Mouse (Mus musculus): ENCODE results near the gene Nsf.

The Nsf gene

DNA sequence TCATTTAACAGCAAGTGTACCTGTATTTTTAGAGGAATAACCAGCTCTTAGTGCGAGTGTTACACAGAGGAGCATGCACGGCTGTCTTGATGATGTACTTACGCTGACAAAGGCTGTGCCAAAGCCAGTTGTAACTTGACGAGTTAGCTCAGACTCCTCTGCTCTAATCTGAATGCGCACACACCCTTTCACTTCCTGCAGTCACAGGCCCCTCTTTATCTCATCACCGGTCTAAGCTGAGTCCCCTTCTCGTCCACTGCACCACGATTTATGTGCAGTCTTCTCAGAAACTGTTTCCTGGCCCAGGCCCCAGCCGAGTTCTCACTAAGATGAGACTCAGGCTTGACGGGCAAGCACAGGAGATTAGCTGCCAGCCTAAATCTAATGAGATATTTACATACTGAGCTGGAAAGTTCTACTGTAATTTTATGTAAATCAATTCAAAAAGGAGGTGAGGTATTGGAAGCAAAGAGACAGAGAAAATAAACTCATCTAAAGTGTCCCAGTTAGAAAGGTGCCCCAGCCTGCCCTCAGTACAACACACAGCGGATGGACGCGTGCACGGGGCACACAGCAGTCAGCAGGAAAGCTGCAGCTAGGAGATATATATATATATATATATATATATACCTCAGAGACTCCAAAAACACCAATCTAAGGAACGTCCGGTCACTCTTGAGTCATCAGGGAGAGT, 101.1 kb downstream of the Nsf start:
- in situ Hi-C loops (cut with MboI, MseI) = no loop called here

DNA sequence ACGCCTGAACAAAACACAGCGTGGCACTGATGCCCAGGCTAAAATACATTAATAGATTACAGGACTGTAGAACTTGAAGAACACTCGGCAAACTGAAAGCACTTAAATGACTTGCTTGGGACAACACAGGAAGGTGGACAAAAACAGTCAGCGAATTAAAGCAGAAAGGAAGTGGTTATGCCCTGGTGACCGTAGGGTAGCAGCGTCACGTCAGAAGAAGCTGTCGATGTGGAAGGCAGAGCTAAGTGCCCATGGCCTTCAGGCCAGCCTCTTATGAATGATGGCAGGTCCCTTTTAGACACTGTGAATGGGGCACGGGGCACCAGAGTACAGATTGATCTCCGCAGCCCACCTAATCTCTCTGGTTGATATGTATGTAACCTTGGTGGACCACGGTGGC, 105.6 kb downstream of the Nsf start:
- in situ Hi-C loops (cut with MboI, MseI) = no loop called here

DNA sequence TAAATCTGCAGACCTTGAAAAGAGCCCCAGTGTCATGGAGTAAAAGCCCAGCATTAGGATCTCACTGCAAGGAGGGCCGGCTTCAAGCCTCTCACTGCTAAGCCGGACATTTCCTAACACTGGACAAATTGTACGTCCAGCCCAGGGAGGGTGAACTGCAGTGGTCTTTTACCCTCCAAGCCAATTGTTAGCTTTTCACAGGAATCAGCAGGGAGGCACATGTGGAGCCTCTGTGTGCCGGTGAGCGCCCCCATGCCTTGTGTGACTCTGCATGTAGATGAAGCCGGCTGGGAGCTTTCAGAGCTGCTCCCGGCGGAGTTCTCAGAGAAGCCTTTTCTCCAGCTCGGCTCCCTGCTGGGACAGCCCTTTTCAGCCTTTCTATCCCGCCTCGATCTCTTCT, 113.0 kb downstream of the Nsf start:
- in situ Hi-C loops (cut with MboI, MseI) = no loop called here

DNA sequence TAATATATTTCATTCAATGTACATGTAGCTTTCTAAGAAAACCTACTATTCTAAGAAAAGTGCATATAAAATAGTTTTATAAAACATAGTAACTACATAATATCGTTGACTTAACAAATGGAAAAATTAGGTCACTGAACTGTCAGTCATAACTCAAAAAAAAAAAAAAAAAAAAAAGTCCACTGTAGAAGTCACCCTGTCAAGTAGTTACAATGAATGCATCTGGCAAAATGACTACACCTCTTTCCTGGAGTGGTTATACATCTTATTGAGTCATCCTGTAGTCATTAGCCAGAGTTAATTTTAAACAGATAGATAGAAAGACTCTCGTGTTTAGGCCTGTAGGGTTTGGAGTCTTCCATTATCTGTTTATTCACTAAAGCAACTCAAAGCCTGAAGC, 114.9 kb downstream of the Nsf start:
- in situ Hi-C loops (cut with MboI, MseI) = no loop called here

DNA sequence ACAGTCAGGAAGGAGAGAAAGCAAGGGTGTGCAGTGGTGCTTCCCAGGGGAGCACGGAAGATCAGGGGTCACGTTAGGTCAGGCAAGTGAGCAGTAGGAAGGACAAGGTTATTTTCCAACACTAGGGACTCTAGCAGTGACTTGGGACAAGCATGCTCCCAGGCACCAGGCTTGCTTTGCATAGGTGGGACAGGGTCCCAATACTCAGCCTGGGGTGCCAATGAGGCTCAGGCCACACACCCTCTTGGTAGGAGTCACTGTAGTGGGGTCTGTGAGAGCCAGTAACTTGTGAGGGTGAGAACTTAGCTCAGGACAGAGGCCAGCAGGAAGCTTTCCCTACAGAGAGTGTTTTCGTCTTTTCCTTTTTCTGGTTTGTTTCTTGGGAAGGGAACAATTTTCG, 121.5 kb downstream of the Nsf start:
- in situ Hi-C loops (cut with MboI, MseI) = no loop called here

DNA sequence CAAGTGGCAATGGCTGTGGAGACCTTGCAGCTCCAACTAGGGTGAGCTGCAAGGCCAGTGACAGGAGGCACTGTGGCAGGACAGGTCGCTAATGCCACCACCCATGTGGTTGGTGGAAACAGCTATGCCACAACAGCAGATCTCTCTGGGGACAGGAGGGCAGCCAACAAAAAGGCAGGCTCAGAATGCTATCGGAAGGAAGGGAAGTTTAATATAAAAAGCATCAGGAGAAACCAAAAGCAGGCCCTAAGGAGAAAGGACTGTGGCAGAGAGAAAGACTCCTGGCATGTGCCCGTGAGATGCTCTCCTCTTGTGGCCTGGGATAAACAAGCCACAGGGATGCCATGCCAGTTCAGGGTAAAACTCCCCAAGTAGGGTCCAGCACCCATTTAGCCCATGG, 122.1 kb downstream of the Nsf start:
- in situ Hi-C loops (cut with MboI, MseI) = no loop called here

DNA sequence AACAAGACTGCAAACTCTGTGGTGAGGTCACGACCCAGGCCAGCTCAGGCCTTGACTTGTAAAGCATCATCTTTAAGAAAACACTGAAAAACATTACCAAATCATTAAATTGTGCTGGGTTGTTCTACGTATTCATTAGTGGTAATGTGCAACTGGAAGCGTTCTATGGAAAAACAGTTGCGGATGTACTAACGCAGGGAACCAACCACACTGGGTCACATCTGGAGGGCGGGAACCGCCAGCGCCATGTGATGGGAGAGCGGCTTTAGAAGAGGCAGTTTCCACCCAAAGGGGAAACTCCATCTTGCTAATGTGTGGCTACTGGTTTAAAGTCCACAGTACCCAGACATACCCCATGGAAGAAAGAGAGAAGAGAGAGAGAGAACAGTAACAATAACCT, 123.4 kb downstream of the Nsf start:
- in situ Hi-C loops (cut with MboI, MseI) = no loop called here

DNA sequence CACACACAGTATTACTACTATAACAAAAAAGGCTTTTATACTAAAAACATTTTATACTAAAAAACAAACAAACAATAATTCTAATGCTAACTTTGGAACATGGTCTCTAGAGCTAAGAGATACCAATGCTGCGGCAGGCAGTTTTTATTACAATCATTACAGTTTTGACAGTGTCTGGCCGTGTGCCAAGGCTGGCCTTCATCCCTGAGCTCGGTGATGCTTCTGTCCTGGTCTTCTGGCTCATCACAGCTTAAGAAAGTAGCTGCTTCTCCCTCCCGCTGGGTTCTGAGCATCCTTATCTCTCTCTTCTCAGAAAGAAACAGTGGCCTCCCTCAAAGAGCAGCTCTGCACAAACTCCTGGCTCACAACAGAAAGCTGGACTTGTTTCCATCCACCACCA, 123.9 kb downstream of the Nsf start:
- in situ Hi-C loops (cut with MboI, MseI) = no loop called here

DNA sequence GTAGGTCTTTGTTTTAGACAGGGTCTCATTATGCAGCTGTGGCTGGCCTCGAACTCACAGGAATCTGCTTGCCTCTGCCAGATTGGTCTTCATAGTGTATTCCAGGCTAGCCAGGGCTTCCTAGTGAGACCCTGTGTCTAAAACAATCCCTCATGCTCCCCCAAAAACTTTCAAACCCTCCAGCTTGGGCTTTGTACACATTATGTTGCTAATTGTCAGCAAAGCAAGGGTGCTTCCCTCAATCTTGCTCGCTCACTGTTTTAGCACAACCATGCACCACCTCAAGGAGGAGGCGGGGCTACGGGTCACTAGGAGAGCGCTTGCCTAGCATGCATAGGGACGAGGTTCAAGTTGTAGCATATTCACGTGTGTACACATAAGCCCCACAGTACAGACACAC, 125.0 kb downstream of the Nsf start:
- in situ Hi-C loops (cut with MboI, MseI) = no loop called here

DNA sequence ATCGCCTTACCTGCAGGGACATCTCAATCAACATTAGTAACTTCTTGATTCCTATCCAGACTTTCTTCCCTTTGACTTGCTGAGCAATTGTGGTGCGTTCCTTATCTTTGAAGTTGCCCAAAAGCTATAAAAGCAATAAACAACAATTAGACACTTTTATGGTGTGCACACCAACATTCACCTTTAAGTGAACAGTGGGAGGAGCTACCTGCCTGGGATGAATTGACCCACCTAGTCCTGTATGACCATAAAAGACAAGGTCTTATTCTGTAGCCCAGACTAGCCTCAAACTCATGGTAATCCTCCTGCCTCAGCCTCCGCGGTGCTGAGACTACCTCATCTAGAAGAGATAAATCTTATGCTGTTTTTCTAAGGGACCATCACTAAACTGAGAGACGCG, 126.7 kb downstream of the Nsf start:
- in situ Hi-C loops (cut with MboI, MseI) = no loop called here

DNA sequence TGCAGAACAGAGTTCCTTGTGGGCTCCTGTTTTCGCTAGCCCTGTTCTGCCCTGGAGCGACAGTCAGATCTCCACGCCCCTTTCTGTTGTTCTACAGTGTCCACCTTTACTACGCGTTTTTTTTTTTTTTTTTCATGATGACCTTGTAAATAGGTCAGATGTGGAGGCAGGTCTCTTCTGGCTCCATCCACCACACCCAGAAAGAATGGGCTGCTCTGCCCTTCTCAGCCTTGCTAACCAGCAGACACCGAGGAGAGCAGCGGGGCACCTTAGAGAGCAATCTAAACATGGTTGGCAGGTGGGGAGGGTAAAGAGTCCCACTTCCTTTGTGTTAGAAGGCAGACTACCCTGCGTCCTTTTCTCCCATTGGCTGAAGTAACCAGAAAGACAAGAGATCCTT, 137.1 kb downstream of the Nsf start:
- in situ Hi-C loops (cut with MboI, MseI) = no loop called here

DNA sequence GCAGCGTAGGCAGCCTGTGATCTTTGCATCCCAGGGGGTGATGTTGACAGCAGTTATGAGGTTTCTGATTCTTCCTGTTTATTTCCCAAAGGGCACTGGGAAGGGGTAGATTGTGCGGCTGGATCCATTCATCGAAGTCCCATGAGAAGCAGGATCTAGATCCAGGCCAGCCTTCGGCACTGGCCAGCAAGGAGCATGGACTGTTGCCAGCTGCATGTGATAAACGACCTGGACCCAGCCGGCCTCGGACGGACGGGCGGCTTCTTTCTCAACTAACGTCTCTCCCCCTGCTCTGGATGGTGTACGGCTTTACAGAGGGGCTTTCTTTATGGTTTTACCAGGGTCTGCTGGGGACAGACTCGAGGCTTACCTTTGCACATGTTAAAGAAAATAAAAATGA, 137.9 kb downstream of the Nsf start:
- in situ Hi-C loops (cut with MboI, MseI) = no loop called here

DNA sequence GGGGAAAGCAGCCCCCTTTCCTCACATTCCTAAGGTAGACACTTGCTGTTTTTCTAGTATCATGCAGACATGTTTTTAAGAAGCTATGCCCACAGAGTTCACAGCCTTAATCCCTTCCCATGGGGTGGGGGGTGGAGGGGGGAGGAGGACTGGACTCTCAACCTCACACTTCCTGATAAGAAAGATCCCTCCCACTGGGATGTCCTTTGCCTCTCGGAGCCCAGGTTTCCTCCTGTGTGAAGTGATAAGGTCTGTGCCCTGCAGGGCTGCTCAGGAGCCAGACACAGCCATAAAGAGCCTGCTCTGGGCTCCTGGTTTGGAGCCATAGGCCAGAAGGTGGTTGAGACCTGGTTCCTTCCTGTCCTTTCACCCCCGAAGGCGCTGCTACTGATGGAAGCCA, 139.0 kb downstream of the Nsf start:
- in situ Hi-C loops (cut with MboI, MseI) = no loop called here

DNA sequence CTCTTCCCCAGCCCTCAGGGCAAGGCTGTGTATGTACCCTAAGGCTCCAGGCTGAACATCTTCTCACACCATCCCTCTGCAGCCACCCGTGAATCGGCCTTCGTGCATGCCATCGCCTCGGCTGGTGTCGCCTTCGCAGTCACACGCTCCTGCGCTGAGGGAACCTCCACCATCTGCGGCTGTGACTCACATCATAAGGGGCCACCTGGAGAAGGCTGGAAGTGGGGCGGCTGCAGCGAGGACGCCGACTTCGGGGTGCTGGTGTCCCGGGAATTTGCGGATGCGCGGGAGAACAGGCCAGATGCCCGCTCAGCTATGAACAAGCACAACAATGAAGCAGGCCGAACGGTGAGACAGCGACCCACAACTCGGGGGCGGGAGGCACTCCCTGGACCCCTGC, 142.6 kb downstream of the Nsf start:
- in situ Hi-C loops (cut with MboI, MseI) = no loop called here

DNA sequence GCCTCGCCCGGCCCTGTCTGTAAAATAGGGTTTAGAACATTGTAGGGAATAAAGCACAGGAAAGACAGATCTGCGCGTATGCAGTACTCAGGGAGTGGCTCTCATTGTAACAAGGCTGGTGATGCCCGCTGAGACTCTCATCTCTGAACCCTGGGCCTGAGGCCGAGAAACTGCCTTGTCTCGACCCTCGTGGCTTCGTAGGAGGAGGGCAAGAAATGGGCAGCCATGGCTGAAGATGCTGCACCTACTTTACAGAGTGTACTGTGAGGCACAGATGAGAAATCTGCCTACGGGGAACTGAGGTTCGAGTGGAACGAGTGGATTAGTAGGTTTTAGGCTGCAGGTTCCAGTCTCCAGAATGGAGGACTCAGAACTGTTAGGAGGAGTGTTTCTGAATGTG, 143.2 kb downstream of the Nsf start:
- in situ Hi-C loops (cut with MboI, MseI) = no loop called here

DNA sequence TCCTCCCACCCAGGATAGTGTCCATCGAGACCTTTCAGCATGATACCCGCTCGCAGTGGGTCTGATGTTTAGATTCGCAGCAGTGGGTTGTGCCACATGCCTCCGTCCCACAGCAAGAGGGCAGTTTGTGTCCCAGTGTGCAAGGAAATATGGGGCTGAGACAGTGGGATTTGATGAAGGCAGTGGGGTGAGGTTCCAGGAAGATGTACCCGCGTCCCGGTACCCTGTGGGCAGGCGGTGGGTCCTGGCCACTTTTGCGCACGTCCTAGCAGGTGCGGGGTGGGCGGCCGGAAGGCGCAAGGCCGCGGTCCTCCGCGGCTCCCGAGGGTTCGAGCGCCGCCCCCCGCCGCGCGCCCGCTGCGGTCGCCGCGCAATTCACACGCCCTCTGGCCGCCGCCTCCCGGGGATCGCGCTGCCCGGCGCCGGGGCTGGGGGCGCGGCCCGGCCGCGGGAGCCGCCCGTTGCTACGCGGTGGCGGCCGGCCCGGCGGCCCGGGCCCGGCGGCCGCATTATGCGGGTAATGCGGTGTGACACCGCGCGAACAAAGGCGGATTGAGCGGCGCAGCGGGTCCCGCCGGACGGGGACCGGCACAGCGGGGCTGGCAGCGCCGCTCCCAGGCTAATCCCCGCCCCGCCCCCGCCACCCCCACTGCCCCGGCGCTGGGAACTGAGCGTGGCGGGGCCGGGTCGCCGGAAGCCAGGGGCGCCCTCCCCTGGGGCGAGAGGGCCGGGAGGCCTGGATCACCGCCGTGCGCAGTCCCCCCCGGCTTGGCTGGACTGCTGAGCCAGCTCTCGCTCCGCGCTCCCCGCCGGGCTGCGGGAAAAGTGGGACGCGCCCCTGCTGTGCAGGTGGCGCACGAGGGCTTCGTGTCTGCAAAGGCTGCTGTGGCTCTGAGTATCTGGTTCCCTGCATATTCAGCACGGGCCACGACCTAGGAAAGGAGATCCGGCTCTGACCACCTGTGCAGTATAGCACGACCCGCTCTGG, 144.0 kb downstream of the Nsf start:
- in situ Hi-C loops (cut with MboI, MseI) = no loop called here

DNA sequence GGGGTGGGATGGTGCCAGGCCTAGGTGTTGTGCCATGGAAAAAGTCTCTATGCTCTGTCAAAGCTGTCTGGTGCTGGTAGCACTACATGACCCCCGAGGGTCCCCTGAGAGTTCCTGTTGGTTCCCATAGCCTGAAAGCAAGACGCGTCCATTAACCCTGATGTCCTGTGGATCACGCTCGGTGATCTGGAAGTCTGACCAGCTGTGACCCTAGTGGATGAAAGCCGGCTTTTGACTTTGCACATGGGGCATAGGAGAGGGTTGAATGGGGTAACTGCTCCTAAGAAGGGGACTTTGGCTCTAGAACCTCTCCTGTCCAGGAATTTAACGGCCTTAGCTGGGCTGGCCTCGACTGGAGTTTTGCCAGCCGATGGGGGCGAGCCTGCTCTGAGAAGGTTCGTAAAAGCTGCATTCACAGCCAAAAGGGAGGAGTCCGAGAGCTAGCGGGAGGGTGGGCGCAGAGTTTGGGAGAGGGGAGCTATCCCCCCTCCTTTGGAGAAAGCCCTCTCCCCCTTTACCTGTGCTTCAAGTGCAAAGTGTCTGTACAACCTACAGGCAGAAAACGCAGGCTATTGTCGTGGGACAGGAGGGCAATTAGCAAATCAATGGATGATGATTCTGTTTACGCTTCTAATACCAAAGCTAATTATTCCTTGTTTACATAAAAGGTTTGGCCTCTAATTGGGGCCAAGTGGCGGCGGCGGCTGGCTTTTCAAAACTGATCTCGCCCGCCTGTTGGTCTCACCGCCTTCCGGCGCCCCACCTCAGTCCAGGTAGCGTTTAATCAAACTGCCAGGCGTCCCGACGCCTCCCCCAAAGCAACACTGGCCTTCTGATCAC, 144.9 kb downstream of the Nsf start:
- in situ Hi-C loops (cut with MboI, MseI) = no loop called here

DNA sequence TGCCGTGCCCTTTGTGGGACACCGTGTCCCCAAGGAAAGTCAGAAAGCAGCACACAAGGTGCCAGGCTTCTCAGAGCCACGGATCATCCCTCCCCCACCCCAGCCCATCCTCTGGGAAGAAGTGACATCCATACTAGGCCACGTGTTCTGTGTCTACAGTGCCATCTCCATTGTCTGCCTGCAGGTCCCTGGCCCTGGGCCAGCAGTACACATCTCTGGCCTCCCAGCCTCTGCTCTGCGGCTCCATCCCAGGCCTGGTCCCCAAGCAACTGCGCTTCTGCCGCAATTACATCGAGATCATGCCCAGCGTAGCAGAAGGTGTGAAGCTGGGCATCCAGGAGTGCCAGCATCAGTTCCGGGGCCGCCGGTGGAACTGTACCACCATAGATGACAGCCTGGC, 145.9 kb downstream of the Nsf start:
- in situ Hi-C loops (cut with MboI, MseI) = no loop called here

DNA sequence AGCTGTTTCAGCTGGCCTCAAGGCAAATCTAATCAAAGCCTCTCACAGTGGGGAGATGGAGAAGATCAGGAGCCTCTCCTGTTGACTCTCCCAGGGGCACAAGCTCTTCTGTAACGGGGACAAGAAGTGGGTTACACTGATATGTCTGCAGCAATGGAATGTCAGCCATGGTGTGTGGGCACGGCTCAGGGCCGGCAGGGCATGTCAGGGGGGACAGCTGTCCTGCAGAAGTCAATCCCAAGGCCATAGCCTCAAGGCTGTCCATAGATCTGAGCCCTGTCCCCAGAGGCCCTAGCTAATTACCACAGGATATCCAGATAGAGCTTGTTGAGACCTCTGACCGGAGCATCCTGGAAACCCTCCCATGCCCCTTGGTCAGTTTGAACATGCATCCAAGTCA, 149.1 kb downstream of the Nsf start:
- in situ Hi-C loops (cut with MboI, MseI) = no loop called here

DNA sequence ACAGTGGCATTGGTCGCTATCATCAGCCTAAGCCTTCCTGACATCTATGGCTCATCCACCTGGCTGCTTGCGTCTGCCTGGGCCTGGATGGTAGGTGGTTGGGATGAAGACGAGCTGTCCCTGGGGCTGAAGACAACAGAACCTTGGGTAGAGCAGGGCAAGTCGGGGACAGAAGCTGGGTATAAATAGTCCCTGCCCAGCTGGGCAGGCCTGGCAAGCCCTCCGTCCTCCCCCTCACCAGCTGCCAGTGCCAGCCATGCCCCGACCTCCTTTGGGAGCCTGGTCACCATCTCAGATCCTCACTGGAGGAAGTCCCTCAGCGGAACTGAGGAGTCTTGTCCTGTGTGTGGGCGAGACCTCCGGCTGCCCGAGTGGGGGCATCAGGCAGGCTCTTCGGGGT, 149.7 kb downstream of the Nsf start:
- in situ Hi-C loops (cut with MboI, MseI) = no loop called here

DNA sequence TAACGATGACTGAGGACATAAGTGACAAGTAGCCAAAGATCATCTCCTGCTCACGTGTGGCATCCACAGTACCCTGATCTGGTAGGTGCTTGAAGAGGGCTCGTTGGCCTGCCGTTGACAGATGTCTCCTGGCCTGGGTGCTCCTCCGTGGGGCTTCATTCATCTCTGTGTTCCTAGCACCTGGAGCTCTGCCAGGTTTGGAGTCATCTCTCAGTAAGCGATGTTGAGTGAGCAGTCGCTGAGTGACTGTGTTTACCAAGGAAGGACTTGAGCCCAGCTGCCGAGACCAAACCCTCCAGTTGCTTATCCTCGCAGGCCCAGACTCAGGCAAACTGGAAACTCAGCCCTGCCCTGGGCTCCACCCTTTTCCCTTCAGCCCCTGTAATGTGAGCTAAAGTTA, 152.7 kb downstream of the Nsf start:
- in situ Hi-C loops (cut with MboI, MseI) = no loop called here

DNA sequence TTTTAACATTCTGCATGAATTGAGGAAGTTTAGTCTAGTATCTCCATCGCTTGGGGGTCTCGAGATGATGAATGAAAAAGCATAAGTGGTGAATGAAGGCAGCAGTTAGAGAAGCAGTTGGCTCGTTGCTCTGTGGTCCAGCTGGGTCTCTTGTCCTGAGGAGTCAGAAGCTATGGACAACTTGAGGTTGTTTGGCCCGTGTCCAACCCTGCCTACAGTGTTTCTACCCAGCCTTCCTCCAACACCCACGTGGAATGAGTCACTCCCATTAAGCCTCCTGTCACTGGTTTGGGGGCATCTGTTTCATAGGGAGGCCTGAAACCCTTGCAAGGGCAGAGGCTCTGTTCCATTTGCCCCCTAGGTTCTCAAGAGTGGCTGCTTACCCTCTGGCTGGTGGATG, 163.9 kb downstream of the Nsf start:
- in situ Hi-C loops (cut with MboI, MseI) = no loop called here

Measured in T-helper 1 cell (primary cell).